Mouse (Mus musculus) bone marrow macrophage, adult 2 months (primary cell): ENCODE data around the gene Myh3. TPM values are rescaled to one million over a fixed set of nuclear protein-coding genes. Genes with fewer than 3 reads are reported as not detected.

Source experiments
- H3K27ac ChIP-seq: 2 replicates; pipeline ENCODE4 v1.5.1; 2012; ENCODE audit warnings: low read depth, low read length; ENCODE audit not compliant: insufficient read depth
- H3K4me1 ChIP-seq: 2 replicates; pipeline ENCODE4 v1.6.1; 2012; ENCODE audit warnings: low read length; ENCODE audit not compliant: control insufficient read depth, insufficient read depth
- H3K4me3 ChIP-seq: 2 replicates; pipeline ENCODE4 v1.5.1; 2012; ENCODE audit warnings: mild to moderate bottlenecking, low read length, moderate library complexity; ENCODE audit not compliant: insufficient read depth
- CTCF ChIP-seq: IDR thresholded peaks from 2 replicates; pipeline ENCODE4 v1.5.1; 2012; ENCODE audit warnings: low read depth, mild to moderate bottlenecking, low read length, moderate library complexity
- POLR2A ChIP-seq: IDR thresholded peaks from 2 replicates; pipeline ENCODE4 v1.6.1; 2012; ENCODE audit warnings: mild to moderate bottlenecking, low read depth, low read length, borderline replicate concordance
- polyA plus RNA-seq: library from polyadenylated mRNA; stranded (reverse); fragments of >200 nt; gene quantifications from 2 replicates; pipeline ENCODE4 v1.2.4, GENCODE M21; 2012; ENCODE audit not compliant: missing spikeins, insufficient read depth, insufficient read length

Myh3 gene
- polyA plus RNA-seq, 1 experiment: not detected

DNA sequence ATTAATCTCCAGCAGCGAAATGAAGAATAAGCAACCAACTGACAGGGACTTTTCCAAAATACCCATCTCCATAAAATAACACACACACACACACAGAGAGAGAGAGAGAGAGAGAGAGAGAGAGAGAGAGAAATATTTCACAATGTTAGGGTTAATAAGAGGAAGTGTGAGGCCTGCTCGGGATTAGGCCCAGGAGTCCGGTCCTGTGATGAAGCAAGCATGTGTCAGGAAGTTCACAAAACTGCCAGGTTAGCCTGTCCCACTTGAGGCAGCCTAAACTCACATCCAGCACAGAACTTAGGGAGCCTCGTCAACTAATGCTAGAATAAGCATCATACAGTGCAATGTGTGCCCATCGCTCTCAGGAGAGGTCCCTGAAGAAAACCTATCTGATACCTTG lies 30.9 kb upstream of the Myh3 start:
- TF ChIP-seq POLR2A (no peak), CTCF (no peak)
- peak overlapping the region; percentile 73 for H3K27ac ChIP-seq

DNA sequence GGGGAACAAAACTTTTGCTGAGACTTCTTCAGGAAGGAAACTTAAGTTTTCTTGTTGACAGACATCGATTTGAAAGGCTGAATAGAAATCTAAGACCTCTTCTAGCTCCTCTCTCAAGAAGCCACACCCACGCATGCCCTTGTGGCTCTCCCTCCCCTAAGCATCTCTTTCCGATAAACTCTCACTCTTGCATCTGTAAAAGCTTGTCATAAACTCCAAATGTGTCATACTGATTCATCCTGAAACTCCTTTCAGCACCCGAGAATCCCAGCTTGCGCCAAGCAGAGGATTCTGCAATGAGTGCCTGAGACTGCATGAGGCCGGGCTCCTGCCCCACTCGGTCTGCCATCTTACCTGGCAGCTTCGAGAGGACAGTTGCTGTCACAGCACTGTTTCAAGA lies 29.6 kb upstream of the Myh3 start:
- peaks cover 39% of the 10 kb centered on the region for H3K4me1 ChIP-seq
- TF ChIP-seq POLR2A: no peak
- no peak overlapping the region for H3K4me3 ChIP-seq
- H3K27ac ChIP-seq: no peak overlapping the region

More for the DNA sequence above, 30.9 kb upstream of the Myh3 start:
- Histone ChIP-seq H3K4me1 (peaks cover 39% of the 10 kb centered on the region), H3K4me3 (no peak overlapping the region)

DNA sequence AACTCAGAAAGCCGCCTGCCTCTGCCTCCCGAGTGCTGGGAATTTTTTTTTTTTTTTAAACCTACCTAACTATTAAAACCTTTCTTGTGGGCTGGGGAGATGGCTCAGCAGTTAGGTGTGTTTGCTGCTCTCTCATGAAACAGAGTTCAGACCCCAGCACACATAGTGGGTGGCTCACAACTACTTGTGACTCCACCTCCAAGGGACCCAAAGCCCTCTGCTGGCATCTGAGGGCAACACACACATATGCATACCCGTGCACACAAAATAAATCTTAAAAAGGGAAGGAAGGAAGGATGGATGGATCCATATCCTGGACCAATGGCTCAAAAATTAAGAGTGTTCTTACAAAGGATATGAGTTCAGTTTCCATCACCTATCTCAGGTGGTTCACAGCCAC lies 28.8 kb upstream of the Myh3 start:
- no peak overlapping the region for H3K27ac ChIP-seq
- H3K4me1 ChIP-seq: peaks cover 44% of the 10 kb centered on the region
- H3K4me3 ChIP-seq: no peak overlapping the region
- TF ChIP-seq CTCF (no peak), POLR2A (no peak)

DNA sequence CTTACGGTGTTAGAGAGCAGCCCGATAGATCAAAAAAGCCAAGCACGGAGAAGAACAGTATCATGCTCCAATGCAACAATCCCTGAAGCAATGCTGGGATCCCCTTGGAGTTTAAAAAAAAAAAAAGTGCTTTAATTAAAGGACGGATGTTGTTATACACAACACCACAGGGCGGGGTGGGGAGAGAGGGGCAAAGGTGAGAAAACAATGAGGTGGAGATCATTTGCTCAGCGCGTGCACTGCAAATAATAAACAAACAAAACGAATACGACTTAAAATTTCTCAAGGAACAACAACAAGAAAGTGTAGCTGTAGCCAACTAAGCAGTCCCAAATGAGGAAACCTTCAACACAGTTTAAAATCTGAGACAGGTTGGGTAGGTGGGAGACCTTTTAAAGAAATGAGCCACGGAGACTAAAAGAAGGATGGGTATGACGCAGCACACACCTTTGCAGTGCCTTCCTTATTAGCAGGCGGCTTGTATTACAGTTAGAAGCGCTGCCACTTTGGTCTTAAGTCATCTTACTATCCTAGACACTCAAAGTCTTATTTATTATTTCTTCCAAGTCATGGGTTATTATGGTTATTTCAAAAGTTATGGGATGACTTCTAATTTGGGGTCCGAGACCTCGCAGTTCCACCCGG lies 26.3 kb upstream of the Myh3 start:
- Histone ChIP-seq H3K4me1 (peaks cover 22% of the 10 kb centered on the region), H3K27ac (peak overlapping the region; percentile 48), H3K4me3 (peak overlapping the region; percentile 95)
- TF ChIP-seq CTCF (no peak), POLR2A (no peak)

DNA sequence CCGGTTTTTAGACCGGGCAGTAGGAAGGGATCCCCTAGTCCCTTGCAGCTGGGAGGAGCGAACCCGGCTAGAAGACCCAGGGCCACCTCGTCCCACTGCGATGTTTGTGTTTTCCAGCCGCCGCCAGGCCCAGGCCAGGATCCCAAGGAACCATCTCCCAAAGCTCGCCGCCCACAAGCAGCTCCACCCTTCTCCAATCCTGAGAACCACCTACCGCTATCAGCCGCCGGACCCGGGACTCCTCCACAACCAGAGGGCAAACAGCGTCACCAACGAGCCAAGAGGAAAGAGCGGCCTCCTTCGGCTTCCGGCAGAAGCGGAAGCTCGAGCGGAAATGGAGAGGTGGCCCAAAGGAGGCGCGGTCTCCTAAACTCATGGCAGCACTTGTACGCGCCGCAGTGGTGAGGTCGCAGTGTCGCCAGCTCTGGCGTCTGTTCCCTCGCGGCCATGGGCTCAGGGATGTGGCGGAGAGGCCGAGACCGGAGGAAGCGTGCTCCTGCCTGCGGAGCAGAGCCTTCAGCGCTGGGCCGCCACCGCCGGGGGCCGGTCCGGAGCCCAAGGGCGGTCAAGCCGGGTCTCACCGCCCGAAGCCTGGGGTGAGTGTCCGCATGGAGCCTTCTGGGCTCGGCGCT lies 25.7 kb upstream of the Myh3 start, which contains the start of the genes Adprm and Sco1:
Gene Adprm (minus strand): TSS at position 274 of the 632 bp plus-strand sequence.
Gene Sco1 (plus strand): TSS at position 350 of the 632 bp plus-strand sequence.
- Histone ChIP-seq H3K4me3 (peak within 1 kb of the TSS; percentile 95), H3K27ac (peak within 1 kb of the TSS; percentile 48), H3K4me1 (peaks cover 20% of the 10 kb centered on the region)
- TF ChIP-seq CTCF: no peak
- TF ChIP-seq POLR2A: no peak

DNA sequence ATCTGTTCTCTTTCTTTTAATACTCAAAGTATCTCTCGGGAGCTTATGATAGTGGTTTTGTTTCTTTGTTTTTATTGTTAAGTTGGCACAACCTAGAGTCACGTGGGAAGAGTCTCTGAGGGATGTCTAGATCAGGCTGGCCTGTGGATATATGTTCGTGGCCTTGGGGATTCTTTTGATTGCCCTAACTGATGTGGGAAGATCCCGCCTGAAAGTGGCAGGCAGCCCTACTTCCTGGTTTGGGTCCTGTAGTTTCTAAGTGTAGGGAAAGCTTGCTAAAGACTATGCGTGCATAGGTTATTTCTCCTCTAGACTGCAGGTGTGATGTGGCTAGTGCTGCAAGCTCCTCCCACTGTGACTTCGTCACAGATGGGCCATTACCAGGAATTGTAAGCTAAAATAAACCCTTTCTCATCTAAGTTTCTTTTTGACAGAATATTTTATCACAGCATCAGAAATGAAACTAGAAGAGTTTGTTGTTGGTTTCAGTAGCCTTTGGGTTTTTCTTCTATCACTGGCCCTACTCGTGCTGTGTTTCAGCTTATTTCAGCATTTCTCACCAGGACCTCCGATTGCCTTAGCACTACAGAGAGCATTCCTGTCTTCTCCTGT lies 23.2 kb upstream of the Myh3 start:
- no peak for TF ChIP-seq POLR2A
- no peak for TF ChIP-seq CTCF
- H3K4me1 ChIP-seq: peaks cover 13% of the 10 kb centered on the region
- H3K27ac ChIP-seq: no peak overlapping the region
- no peak overlapping the region for H3K4me3 ChIP-seq

DNA sequence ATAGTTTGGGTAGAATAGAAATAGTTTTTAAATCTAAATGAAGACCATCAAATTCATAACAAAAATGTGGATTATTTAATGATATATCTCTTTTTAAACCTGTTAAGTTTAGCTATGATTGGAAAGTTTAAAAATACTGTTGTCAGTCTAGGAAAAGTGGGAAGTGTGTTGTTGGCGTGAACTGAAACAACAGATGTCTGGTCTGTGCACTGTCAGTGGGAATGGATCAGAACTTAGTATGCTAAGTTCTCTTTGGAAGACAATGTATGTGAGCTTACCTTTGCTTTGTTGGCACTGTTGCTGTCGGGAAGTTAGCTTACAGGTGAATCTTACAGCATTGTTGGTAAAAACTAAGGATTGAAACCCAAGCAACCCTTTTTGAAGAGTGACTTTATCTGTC lies 16.8 kb upstream of the Myh3 start:
- H3K27ac ChIP-seq: no peak overlapping the region
- H3K4me3 ChIP-seq: no peak overlapping the region
- H3K4me1 ChIP-seq: no peaks in the 10 kb centered on the region
- no peak for TF ChIP-seq CTCF
- TF ChIP-seq POLR2A: no peak

DNA sequence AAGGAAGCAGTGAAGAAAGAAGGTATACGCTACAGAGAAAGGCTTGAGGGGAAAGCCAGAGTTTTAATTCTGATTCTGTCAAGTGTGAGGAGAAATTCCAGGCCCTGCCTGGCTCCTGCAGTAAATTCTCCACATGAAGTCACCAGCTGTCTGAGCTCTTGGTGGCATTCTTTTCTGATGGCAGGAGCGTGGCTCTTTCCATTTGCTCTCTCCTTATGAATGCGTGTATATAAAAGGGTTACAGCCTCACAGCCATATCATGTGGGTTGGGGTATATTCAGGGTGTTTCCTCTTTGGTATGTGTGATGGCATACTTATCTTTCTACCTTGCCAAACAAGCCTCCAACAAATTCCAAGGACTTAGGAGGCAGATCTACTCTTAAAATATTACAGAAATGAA lies 15.4 kb upstream of the Myh3 start:
- H3K4me3 ChIP-seq: no peak overlapping the region
- H3K4me1 ChIP-seq: no peaks in the 10 kb centered on the region
- no peak overlapping the region for H3K27ac ChIP-seq
- TF ChIP-seq POLR2A (no peak), CTCF (no peak)

DNA sequence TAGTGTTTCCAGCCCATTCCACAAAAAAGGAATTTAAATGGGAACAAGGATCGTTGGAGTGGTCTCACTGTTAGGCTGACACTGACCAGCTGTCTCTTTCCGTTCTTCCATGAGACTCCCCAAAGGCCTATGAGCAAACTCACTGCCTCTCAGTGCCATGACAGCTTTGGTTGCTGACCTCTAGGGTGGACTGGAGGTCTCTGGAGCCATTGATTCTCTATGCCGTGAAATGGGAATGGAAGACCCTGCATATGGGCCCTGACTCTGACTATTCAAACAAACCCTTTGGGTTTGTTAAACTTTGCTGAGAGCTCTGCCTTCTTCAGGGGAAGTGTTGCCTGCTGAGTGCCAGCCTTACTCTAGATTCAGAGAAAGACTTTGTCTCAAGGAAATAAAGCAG lies 10.4 kb upstream of the Myh3 start:
- Histone ChIP-seq H3K4me3 (no peak overlapping the region), H3K27ac (no peak overlapping the region), H3K4me1 (no peaks in the 10 kb centered on the region)
- TF ChIP-seq POLR2A (no peak), CTCF (no peak)

DNA sequence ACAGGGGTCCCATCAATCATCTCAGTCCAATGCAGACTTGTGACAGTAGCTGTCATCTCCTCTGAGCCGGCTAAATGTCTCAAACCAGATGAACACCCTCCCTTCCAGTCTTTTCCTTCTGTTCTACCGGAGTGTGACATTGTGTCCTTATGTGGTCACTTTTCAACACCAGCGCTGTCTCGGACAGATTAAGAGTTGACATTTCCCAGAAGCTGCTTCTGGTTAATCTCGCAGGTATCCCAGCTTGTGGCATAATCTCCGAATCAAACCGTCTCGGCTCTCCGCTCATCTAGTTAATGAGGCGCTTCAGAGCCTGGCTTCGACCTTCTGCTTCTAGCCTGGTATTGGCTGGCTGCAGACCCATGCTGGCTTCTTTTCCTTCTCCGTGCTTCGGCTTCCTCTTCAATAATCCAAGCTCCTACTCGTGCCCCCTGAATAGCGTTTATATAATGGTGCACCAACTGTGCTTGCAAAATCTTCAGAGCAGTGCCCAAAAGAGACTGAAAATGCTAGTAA lies 5.4 kb upstream of the Myh3 start:
- TF ChIP-seq CTCF (no peak), POLR2A (no peak)
- no peak overlapping the region for H3K4me3 ChIP-seq
- no peaks in the 10 kb centered on the region for H3K4me1 ChIP-seq
- H3K27ac ChIP-seq: no peak overlapping the region
